Mouse (Mus musculus) C2C12 (cell line): ENCODE measurements around the gene Jmy. TPM values are rescaled to one million over a fixed set of nuclear protein-coding genes. Genes with fewer than 3 reads are reported as not detected.

Experiments used
- H3K27me3 ChIP-seq: one replicate; pipeline ENCODE4 v1.6.1; 2011; ENCODE audit not compliant: control insufficient read depth, insufficient read depth, insufficient read length
- H3K36me3 ChIP-seq: one replicate; pipeline ENCODE4 v1.6.1; 2011; ENCODE audit not compliant: control insufficient read depth, insufficient read depth
- H3K4me3 ChIP-seq: one replicate; pipeline ENCODE4 v1.5.1; 2011; ENCODE audit warnings: mild to moderate bottlenecking, control low read depth; ENCODE audit not compliant: poor library complexity, insufficient read depth, severe bottlenecking
- H3K79me2 ChIP-seq: one replicate; pipeline ENCODE4 v1.6.1; 2011; ENCODE audit not compliant: control insufficient read depth, insufficient read depth
- H3K79me3 ChIP-seq: one replicate; pipeline ENCODE4 v1.6.1; 2011; ENCODE audit warnings: low read depth, control low read depth
- H3ac ChIP-seq: one replicate; pipeline ENCODE3; 2011; ENCODE audit warnings: low read depth; ENCODE audit not compliant: control insufficient read depth, insufficient read length
- CEBPB ChIP-seq: IDR thresholded peaks from one replicate; pipeline ENCODE4 v1.6.1; 2011; ENCODE audit warnings: low read depth, mild to moderate bottlenecking, control low read depth, moderate library complexity
- CTCF ChIP-seq: IDR thresholded peaks from one replicate; pipeline ENCODE4 v1.5.1; 2011; ENCODE audit not compliant: control insufficient read depth, insufficient read depth, insufficient read length
- FOSL1 ChIP-seq: IDR thresholded peaks from one replicate; pipeline ENCODE4 v1.8.0; 2011; ENCODE audit warnings: mild to moderate bottlenecking, low read length; ENCODE audit not compliant: poor library complexity, insufficient read depth, severe bottlenecking
- MAX ChIP-seq: IDR thresholded peaks from one replicate; pipeline ENCODE4 v1.6.1; 2011; ENCODE audit warnings: mild to moderate bottlenecking, control low read depth
- MYOD1 ChIP-seq: IDR thresholded peaks from one replicate; pipeline ENCODE4 v1.6.1; 2011; ENCODE audit warnings: low read depth; ENCODE audit not compliant: control insufficient read depth, insufficient read length
- MYOG ChIP-seq: IDR thresholded peaks from one replicate; pipeline ENCODE4 v1.6.1; 2011; ENCODE audit not compliant: control insufficient read depth, insufficient read length; ENCODE audit errors: extremely low read depth
- USF1 ChIP-seq: IDR thresholded peaks from one replicate; pipeline ENCODE4 v1.6.1; 2011; ENCODE audit warnings: low read depth, mild to moderate bottlenecking, control low read depth, moderate library complexity
- polyA plus RNA-seq: library from polyadenylated mRNA; unstranded; fragments of >200 nt; fragmentation: generic; extraction: Trizol; gene quantifications from one replicate; pipeline ENCODE4 v1.2.1, GENCODE M21; 2012; ENCODE audit warnings: missing spikeins

Gene Jmy
- polyA plus RNA-seq, 1 experiment: 3.2 TPM

DNA sequence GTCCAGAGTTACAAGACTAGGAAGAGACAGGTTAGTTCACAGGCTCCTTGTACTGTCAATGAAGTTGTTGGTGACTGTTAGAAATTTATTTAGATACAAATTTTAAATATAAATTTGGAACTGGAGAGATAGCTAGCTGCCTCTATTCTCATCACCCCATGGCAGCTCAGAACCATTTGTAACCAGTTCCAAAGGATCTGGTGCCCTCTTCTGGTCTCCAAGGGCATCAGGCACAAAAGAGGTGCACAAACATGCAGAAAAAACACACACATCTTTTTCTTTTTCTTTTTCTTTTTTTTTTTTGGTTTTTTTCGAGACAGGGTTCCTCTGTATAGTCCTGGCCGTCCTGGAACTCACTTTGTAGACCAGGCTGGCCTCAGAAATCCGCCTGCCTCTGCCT, 18.5 kb downstream of the Jmy start:
- H3K79me2 ChIP-seq: no peaks in the 10 kb centered on the region
- no peak overlapping the region for H3K4me3 ChIP-seq
- H3K27me3 ChIP-seq: no peaks in the 10 kb centered on the region
- H3ac ChIP-seq: no peak overlapping the region
- H3K36me3 ChIP-seq: no peaks in the 10 kb centered on the region
- TF ChIP-seq CTCF (no peak), CEBPB (no peak), MYOG (no peak), FOSL1 (no peak), USF1 (no peak), MAX (no peak), MYOD1 (no peak)
- H3K79me3 ChIP-seq: peaks cover 14% of the 10 kb centered on the region

DNA sequence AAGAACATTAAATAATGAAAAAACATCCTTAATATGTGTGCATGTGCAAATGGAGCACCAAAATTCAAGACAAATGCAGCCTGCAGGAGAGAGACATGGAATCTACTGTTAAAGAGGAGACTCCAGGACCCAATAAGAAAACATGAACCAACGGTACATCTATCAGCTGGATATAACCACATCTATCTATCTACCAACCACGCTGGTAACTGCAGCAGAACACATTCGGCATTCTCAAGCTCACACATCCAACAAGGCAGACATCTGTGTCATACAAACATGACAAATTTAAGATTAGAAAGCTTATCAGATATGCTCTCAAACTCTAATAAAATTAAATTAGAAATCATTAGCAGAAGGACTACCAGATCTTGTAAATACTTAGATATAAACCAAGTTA, 21.3 kb downstream of the Jmy start:
- peaks cover under 1% of the 10 kb centered on the region for H3K36me3 ChIP-seq
- H3K79me2 ChIP-seq: no peaks in the 10 kb centered on the region
- TF ChIP-seq CEBPB (no peak), FOSL1 (no peak), USF1 (no peak), MYOG (no peak), CTCF (no peak), MYOD1 (no peak), MAX (no peak)
- no peak overlapping the region for H3K4me3 ChIP-seq
- H3K27me3 ChIP-seq: no peaks in the 10 kb centered on the region
- H3ac ChIP-seq: no peak overlapping the region
- H3K79me3 ChIP-seq: peaks cover 12% of the 10 kb centered on the region

DNA sequence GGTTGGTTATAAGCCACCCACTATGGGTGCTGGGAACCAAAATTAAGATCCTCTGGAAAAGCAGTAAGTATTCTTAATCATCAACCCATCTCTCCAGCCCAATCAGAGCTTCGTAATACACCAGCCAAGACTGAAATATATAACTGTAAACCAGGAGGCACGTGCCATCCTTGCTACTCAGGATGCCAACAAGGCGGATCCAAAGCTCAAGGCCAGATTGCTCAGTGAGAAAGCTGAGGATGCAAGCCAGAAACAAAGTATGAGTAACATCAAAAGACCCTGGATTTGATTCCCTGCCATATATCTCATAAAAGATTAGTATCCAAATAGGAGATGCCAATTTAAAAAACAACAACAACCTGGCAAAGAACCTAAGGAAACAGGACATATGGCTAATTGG, 31.3 kb downstream of the Jmy start:
- no peak for TF ChIP-seq CTCF
- TF ChIP-seq MYOD1: no peak
- TF ChIP-seq FOSL1: no peak
- TF ChIP-seq CEBPB: no peak
- no peak for TF ChIP-seq MYOG
- TF ChIP-seq USF1: no peak
- no peak for TF ChIP-seq MAX
- Histone ChIP-seq H3K79me2 (no peaks in the 10 kb centered on the region), H3K79me3 (no peaks in the 10 kb centered on the region), H3K27me3 (no peaks in the 10 kb centered on the region), H3K4me3 (no peak overlapping the region), H3ac (no peak overlapping the region), H3K36me3 (peaks cover 15% of the 10 kb centered on the region)

DNA sequence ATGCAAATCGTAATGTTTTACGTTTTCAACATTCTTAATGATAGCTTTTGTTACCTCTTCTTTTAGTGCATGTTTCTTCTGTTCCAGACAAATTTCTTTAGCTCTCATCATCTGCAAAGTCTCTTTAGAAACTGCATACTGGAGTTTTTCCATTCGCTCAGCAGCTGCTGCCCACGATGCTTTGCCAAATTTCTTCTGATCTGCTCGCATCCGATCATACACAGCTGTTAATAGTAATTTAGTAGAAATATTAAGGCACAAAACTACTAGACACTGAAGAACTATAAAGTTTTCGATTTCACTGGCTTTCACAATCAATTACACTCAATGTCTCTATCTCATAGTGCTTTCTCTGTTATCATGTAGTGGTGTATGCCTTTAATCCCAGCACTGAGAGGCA, 40.0 kb downstream of the Jmy start:
- H3K36me3 ChIP-seq: peaks cover 14% of the 10 kb centered on the region
- H3K4me3 ChIP-seq: no peak overlapping the region
- H3K79me3 ChIP-seq: no peaks in the 10 kb centered on the region
- H3K27me3 ChIP-seq: no peaks in the 10 kb centered on the region
- no peak for TF ChIP-seq MYOG
- TF ChIP-seq CTCF: no peak
- TF ChIP-seq MYOD1: no peak
- TF ChIP-seq FOSL1: no peak
- no peak for TF ChIP-seq CEBPB
- no peak for TF ChIP-seq MAX
- no peak for TF ChIP-seq USF1
- no peaks in the 10 kb centered on the region for H3K79me2 ChIP-seq
- H3ac ChIP-seq: no peak overlapping the region

DNA sequence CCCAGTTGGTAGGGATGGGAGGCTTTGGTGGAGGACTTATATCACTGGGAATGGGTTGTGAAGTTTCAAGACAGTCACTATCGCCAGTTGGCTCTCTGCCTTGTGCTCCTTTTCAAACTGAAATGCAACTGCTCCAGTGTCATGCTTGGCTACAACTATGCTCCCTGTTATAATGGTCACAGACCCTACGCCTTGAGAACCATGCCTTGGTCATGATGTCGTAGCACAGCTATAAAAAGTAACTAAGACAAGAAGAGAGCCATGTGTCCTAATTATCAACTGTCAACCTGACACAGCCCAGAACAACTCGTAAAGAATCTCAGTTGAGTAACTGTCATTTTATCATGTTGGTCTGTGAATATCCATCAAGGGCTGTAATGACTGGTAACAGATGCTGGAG, 41.0 kb downstream of the Jmy start:
- Histone ChIP-seq H3K36me3 (peaks cover 14% of the 10 kb centered on the region), H3ac (no peak overlapping the region), H3K27me3 (no peaks in the 10 kb centered on the region), H3K4me3 (no peak overlapping the region), H3K79me2 (no peaks in the 10 kb centered on the region), H3K79me3 (no peaks in the 10 kb centered on the region)
- TF ChIP-seq CTCF: no peak
- no peak for TF ChIP-seq MYOD1
- TF ChIP-seq CEBPB: no peak
- no peak for TF ChIP-seq USF1
- no peak for TF ChIP-seq MYOG
- TF ChIP-seq FOSL1: no peak
- no peak for TF ChIP-seq MAX

DNA sequence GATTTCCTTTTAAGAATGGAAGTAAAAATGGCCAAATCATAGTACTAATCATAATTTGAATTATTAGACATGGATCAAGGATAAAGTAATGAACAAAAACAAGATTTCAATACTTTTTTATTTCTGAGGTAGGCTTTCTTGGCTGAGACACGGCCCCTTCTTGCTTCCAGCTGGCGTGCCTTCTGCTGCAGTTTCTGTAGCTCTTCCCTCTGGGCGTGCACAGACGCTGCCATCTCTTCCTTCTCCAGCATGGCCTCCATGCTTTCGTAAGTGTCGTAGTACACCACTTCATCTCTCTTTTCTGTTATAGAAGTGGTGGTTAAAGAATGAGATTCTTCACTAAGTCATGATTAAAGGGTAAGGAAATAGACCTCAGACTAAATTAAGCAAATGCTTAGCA, 46.3 kb downstream of the Jmy start:
- Histone ChIP-seq H3K36me3 (peaks cover 2% of the 10 kb centered on the region), H3K79me2 (no peaks in the 10 kb centered on the region), H3K79me3 (no peaks in the 10 kb centered on the region), H3ac (no peak overlapping the region), H3K4me3 (no peak overlapping the region), H3K27me3 (no peaks in the 10 kb centered on the region)
- no peak for TF ChIP-seq MYOD1
